Mouse (Mus musculus): ENCODE data around the gene Bcl2l10. TPM values are rescaled to one million over a fixed set of nuclear protein-coding genes. Genes with fewer than 3 reads are reported as not detected.
"Not testable (repeated sequence)": the region's sequence is repeated elsewhere in the genome, so short reads cannot be mapped to it uniquely, and the experiment has no call there.

Gene Bcl2l10
- polyA plus RNA-seq, 1 experiment, result 0.12 TPM

DNA sequence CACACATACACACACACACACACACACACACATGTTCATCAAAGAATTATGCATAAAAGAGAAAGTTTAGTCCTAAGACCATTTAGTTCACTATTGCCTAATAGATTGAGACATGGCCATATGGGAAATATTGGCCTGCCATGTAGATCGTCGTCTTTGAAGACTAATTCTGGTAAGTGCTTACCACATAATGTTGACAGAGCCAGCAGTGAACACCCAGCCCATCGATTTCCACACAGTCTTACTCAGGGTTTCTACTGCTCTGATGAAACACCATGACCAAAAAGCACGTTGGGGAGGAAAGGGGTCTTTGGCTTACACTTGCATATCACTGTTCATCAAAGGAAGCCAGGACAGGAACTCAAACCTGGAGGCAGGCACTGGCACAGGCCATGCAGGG lies 5.1 kb upstream of the Bcl2l10 start:
- DNase-seq (ENCODE audit: low spot score), result no peak

DNA sequence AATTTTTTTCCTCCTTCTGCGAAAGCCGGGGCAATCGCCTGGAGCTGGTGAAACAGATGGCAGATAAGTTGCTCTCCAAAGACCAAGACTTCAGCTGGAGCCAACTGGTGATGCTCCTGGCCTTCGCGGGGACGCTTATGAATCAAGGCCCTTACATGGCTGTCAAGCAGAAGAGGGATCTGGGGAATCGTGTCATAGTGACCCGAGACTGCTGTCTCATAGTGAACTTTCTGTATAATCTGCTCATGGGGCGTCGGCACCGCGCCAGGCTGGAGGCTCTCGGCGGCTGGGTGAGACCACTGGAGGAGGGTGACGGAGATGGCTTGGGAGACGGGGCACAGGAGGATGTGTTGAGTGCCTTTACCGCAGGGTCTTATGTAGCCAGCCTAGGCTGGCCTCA lies 508 bp downstream of the Bcl2l10 start:
- no peak for DNase-seq (ENCODE audit: low spot score)

DNA sequence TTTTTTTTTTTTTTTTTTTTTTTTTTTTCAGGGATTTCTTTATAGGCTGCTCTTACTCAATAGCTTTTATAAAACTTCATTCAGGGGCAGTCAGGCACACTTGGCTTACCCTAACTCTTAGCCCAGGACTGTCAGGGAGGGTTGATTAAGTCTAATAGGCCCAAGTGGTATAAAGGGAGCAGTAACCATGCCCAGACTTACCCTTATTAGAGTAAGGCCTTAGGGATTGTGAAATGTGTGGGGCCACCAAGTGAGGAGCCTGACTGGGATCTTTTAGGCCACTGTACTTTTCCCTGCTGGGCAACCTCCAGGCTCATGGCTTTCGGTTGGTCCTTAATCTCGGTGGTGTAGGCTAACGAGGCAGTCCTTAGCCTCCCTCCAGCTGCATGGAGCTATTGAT lies 1.1 kb downstream of the Bcl2l10 start:
- no peak for DNase-seq (ENCODE audit: low spot score)

DNA sequence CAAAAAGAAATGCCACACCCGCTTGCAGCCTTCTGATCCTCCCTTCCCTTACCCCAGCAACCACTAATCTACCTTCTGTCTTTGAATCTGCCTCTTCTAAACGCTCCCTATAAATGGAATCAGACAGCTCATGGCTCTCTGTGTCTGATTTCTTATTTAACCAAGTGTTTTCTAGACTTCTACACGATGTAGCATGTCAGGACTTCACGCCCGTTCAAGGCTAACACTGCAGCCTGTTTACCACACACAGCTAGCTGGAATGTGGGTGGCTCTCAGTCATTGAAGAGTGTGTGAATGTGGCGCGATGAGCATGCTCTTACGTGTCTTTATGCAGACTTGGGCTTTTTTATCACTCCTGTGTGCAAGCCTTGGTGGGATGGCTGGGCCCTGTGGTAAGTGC lies 5.5 kb downstream of the Bcl2l10 start:
- no peak for DNase-seq (ENCODE audit: low spot score)

DNA sequence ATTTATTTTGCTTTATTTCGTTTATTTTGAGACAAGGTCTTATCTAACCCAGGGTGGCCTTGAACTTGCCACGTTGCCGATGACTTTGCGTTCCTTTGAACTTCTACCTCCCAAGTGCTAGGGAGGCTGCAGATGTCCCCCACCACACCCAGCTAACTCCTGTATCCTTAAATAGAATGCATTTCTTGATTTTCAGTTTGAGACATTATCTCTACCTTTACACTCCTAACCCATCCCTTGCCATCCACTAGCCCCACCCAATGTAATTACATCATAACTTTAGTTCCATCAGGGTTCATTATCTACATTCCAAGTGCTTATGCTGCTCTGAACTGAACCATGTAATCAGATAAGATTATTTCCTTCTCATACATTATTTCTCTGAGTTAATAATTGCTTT lies 8.2 kb downstream of the Bcl2l10 start:
- no peak for DNase-seq (ENCODE audit: low spot score)

DNA sequence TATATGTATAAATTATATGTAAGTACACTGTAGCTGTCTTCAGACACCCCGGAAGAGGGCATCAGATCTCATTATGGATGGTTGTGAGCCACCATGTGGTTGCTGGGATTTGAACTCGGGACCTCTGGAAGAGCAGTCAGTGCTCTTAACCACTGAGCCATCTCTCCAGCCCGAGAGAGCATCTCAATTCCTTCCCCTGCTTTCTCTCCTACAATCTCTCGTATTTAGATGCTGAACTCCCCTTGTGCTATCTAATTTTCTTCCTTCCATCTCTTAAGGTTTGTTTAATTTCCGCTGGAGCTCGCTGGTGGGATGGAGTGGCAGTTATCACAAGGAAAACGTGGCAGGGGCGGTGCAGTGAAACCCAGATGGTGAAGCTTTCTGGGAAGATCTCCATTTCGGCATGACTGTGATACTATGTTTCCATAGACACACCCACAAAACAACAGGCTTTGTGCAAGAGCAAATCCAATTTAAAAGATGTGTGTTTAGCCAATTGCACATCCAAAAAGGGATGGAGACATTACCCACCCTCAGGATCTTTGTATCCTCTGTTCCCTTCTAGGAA lies 9.6 kb downstream of the Bcl2l10 start:
- DNase-seq (ENCODE audit: low spot score), result no peak

DNA sequence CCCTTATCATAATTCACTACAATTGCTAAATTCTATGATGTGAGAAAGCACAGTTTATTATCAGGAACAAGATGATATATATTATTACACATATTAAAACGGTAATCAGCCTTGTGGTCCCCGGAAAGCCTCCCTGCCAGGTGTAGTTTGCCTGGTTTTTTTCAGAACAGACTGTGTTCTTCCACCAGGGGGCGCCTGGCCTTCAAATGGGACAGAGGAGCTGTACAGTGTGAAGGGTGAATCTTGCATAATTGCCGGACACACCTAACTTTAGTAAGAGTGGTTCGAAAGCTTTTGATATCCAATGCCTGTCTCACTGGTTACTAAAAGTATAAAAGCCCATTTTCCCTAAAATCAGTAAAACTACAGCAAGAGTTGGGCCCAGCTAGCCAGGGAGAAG lies 14.1 kb downstream of the Bcl2l10 start:
- peak; percentile 61 for DNase-seq (ENCODE audit: low spot score)

DNA sequence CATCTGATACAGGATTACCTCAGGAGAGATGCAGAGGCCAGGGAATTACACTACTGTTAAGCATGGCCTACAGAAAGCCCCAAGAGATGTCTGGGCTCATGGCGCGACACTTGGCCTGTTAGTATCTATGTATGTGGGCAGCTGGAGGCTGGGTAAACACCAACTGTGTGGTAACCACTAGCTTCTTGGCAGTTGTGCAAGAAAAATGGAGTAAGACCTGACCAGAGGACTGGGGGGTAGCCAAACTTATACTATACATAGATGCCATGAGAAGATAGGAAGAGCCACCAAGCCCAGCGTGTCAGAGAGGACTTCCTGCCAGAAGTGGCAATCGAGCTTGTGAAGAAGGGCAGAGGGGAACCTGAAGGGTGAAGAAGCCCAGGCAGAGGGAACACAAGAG lies 14.6 kb downstream of the Bcl2l10 start:
- no peak for DNase-seq (ENCODE audit: low spot score)

DNA sequence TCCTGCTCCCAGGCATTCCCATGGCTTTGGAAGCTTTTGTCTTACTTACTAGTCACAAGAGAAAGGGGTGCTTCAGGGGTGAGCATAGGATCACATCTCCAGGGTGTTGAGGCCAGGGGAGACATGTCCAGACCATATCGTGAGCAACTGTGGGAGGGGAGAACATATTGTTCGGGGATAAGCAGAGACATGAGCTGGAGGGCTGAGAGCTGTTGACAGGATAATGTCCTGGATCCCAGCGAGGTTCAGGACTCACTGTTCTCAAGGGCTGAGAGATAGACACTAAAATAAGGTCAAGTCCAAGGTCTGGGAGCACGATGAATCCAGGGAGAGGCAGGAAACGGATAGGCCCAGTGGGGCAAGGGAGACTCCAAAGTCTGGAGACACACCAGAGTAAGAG lies 15.4 kb downstream of the Bcl2l10 start:
- DNase-seq (ENCODE audit: low spot score), result no peak

DNA sequence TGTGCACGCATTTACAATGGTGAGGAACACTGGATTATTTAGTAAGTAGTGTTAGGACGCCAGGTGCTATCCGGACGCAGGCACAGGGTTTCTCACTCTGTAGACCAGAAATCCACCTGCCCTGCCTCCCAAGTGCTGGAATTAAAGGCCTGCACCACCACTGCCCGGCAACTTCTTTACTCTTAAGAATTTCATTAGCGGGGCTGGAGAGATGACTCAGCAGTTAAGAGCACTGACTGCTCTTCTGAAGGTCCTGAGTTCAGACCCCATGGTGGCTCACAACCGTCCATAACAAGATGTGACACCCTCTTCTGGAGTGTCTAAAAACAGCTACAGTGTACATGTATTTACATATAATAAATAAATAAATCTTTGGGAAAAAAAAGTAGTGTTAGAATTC lies 16.1 kb downstream of the Bcl2l10 start:
- not testable (repeated sequence) for DNase-seq (ENCODE audit: low spot score)

DNA sequence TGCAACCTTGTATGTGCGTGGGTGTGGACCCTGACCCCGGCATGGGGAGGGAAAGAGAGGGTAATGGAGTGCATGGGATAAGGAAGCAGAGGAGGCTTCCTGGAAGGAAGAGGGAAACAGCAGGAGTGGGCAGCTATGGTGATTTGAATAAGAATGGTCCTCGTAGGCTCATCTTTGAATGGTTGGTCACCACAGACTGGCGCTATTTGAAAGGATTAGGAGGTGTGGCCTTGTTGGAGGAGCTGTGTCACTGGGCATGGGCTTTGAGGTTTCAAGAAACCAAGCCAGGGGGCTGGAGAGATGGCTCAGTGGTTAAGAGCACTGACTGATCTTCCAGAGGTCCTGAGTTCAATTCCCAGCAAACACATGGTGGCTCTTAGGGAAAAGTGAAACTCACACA lies 17.6 kb downstream of the Bcl2l10 start:
- no peak for DNase-seq (ENCODE audit: low spot score)

DNA sequence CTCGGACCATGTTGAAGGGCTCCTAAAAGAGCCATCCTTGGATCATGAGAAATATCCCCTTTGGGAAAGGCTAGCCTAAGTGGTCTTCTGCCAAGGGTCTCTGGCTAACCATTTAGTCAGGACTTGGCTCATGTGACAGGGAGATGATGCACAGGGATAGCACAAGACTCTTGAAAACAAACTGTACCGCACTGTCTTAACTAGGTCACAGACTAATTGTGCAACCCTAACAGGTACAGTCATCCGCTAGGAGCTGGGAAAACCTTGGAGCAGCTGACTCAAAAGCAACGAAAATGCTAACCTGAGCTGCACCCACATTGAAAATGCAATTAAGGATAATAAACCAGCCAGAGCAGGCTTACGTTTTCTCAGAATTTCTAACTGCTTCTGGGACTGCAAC lies 18.6 kb downstream of the Bcl2l10 start:
- no peak for DNase-seq (ENCODE audit: low spot score)

DNA sequence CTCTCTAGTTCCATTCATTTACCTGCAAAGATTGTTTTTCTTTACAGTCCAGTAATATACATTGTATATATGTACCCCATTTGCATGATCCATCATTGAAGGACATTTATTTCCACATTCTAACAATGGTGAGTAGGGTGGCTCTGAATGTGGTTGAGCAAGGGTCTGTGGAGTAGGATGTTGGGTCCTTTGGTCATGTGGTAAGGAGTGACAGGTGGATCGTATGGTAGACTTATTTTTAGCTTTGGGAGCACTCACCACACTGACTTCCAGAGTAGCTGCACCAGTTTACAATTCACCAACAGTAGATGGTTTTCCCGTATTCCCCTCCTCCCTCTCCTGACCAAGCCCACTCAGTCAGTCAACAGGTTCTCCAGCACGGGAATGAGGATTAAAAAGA lies 21.2 kb downstream of the Bcl2l10 start:
- no peak for DNase-seq (ENCODE audit: low spot score)

DNA sequence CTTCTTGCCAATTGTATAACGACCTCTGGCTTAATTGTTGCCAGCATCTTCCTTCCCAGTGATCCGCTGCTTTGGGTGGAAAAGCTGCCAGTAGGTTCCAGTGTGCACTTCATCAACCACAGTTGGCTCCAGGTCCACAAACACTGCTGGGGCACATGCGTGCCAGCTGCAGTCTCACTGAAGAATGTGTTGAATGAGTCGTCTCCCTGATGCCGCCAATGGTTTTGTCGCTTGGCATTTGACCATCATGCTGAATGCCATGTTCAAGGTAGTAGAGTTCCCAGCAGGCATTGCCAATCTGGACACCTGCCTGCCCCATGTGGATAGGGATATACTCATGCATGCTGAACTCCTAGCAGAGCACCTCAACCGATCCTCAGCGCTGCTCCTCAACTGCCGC lies 28.0 kb downstream of the Bcl2l10 start:
- DNase-seq (ENCODE audit: low spot score), result no peak

DNA sequence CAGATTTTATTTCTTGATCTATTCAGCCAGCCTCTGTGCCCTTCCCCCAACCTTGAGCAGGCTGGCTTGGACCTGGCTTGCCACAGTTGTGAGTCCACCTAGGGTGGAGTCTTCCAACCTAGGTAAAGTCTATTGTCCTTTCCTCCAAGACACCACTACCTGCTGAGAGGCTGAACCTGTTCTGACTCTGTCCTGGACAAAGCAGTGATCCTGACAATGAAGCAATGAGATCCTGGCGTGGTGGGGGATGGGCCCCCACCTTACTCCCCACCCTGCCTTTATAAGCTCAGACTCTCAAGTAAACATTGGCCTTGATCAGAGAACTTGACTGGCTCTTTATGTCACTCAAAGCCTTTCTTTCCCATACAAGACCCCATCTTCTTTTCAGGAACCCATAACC lies 28.9 kb downstream of the Bcl2l10 start:
- DNase-seq (ENCODE audit: low spot score), result no peak

DNA sequence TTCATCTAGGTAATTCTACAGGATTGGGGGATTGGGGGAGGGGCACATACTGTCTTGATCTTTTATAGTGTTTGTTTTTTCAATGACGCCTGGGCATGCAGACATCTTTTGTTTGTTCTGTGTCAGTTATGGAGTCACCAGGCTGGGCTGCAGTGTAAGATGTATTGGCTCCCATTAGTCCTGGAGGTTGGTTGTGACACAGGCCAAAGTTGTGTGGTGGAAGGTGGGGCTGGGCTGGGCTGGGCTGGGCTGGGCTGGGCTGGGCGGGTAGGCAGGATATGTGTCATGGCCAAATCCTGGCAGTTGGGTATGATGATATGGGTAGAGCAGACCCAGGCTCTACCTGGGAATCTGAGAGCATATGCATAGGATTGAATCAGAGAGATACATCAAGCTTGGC lies 31.2 kb downstream of the Bcl2l10 start:
- no peak for DNase-seq (ENCODE audit: low spot score)

DNA sequence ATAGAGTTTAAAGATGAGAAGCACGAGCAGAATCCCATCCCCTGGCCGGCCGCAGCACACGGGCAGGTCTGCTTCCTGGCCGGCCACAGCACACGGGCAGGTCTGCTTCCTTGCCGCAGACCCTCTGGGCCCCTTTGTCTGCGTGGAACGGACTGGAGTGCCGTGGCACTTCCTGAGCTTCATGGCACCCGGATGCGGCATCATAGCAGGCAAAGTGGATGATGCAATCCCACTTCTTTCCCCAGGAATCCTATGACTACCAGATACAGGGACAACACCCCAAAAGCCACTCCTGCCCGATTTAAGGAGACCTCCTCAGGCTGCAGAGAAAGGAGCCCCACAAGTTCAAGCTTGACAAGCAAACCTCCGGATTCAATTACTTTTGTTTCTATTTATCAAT lies 35.3 kb downstream of the Bcl2l10 start:
- no peak for DNase-seq (ENCODE audit: low spot score)

DNA sequence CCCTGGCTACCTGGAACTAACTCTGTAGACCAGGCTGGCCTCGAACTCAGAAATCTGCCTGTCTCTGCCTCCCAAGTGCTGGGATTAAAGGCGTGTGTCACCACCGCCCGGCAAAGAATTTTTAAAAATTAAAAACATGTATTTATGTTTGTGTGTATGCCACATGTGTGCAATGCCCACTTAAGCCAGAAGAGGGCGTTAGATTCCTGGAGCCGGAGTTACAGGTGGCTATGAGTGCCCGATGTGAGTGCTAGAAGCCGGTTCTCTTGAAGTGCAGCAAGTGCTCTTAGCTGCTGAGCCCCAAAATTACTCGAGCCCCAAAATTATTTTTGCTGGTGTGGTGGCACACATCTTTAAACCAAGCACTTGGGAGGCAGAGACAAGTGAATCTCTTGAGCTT lies 36.2 kb downstream of the Bcl2l10 start:
- no peak for DNase-seq (ENCODE audit: low spot score)

DNA sequence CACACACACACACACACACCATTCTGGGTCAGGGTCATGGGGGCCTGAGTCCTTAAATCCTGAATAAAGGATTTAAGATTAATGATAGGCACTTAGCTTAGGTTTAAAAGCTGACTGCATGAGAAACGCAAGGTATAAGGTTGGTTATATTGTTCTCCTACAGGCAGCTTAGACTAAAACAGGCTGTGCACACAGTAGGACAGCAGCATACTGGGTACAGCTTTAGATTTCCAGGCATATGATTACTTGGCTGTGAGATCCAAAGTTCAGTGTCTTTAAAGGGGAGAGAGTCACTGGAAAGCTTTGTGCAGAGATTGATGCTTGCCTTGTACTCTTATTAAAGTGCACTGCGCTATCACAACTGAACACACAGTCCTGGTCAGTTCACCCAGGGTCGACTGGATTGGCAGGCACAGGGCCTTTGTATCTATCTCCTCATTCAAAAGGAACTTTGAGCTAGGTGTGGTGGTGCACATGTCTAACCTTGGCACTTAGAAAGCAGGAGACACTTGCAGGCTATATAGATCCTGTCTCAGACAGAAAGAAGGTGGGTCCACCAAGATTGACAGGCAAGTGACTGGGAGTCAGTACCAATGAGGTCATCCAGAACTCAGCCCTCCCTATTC lies 36.9 kb downstream of the Bcl2l10 start:
- DNase-seq (ENCODE audit: low spot score), result no peak

DNA sequence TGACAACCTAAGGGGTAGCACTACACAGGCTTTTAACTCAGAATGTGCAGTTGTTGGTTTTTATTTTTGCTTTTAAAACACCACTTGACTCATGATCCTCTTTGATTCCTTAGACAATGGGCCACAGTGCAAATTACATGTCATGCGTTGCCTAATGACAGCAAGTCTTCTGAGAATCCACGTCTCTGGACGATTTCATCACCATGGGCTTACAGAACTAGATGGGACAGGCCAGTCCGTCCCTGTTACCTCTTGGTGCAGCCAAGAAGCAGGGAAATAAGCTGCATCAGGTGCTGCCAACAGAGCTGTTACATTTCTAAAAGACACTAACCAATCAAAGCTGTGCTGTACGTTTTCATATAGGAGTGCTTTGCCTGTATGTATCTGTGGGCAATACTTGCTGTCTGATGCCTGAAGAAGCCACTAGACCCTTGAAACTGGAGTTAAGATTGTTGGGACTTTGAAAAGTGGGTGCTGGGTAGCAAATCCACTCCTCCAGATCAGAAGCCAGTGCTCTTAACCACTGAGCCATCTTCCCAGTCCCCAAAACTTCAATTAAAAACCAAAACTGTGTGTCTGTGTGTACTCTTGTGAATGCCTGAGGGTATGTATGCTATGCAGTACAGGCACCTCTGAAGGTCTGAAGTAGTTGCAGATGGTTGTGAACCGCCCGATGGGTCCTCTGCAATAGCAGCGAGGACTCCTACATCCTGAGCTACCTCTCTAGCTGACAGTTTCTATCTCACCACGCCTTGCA lies 37.8 kb downstream of the Bcl2l10 start:
- DNase-seq (ENCODE audit: low spot score), result no peak

DNA sequence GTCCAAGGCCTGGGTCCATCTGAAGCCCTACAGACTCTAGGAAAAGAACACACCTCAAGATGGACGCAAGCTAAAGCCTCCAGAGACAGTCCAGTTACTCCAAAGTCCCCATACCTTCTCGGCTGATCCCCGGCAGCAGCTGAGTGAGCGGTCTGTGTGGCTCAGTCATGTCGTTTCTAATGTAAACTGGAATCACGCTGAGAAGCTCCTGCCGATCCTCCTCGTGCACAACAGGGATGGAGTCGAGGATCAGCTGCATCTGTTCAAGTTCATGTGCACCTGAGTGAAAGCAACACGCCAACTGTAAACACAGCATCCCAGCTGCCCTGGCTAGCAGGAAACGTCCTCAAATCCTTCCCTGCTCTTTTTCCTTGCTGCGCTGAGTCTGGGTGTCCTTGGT lies 45.7 kb downstream of the Bcl2l10 start:
- no peak for DNase-seq (ENCODE audit: low spot score)

DNA sequence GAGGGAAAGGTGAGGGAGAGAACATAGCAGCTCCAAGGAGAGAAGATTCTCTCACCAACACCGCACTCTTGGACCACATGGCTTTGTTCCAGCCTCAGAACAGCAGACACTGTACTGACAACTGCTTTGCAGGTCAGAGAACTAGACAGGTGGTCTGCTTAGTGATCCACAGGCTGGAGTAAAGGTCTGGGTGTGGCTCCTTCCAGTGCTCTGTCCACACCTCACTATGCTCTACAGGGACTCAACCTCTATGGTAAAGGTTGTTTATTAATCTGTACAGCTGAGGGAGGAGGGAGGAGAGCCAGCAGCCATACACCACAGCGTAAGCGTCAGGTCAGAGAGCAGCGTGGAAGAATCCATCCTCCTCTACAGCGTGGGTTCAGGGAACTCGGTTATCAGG lies 48.4 kb downstream of the Bcl2l10 start:
- DNase-seq (ENCODE audit: low spot score), result no peak

DNA sequence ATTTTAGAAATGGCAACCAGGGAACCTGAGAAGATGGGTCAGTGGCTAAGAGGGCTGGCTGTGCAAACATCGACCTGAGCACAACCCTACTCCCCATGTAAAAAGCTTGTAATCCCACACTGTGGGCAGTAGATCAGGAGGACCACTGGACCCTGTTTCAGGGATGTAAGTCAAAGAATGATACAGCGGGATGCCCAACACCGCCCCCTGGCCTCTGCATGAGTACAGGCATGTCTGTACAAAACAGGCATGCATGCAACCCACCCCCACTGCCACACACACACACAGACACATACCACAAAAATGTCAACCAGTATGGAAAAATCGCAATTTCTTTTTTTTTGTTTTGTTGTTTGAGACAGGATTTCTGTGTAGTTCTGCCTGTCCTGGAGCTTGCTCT lies 51.5 kb downstream of the Bcl2l10 start:
- DNase-seq (ENCODE audit: low spot score), result no peak

DNA sequence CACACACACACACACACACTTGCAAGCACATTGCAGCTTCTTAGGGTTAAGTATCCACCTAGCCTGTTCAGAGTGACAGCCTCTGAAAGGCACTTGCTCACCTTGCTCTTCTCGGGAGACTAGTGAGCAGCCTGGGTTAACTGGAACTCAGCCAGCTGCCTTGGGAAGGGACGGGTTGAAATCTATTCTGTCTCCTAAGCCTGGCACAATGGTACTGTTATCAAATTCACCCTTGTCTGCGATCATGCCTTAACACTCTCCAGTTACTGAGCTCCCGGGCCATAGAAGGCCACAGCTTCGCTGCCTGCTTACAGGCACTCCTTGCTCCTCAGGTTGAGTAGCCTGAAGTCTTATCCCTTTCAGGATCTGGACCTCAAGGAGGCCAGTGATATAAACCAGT lies 53.1 kb downstream of the Bcl2l10 start:
- DNase-seq (ENCODE audit: low spot score), result no peak

Data from urinary bladder, adult 2 months (tissue).